Mouse (Mus musculus) stomach, embryonic 14.5 days (tissue): ENCODE measurements at regions not wholly inside any gene's neighbourhood (a gene's known extent, or its start where the extent isn't known, plus 50 kb on each side); places are given as distances from the start of the nearest gene placed in this dataset.

Experiments used
- ATAC-seq: fragments of 200-750 bp; cut with Nextera tagmentation; 2 replicates; pipeline ENCODE4 v1.8.0; 2017; ENCODE audit warnings: low read depth, moderate TSS enrichment; ENCODE audit not compliant: insufficient number of reproducible peaks, insufficient read depth, low FRiP score
- H3K27ac ChIP-seq: fragments of 300-500 bp; sonication (generic); 2 replicates; pipeline ENCODE4 v1.5.1; 2014; ENCODE audit warnings: mild to moderate bottlenecking, low read length, moderate library complexity, mixed read lengths
- H3K27me3 ChIP-seq: fragments of 300-500 bp; sonication (generic); 2 replicates; pipeline ENCODE4 v1.6.1; 2014; ENCODE audit warnings: low read length, control low read depth, mixed read lengths; ENCODE audit not compliant: control insufficient read depth, insufficient read depth
- H3K36me3 ChIP-seq: fragments of 300-500 bp; sonication (generic); 2 replicates; pipeline ENCODE4 v1.6.1; 2014; ENCODE audit warnings: mild to moderate bottlenecking, control low read depth, low read length, moderate library complexity, mixed read lengths; ENCODE audit not compliant: control insufficient read depth, insufficient read depth
- H3K4me1 ChIP-seq: fragments of 300-500 bp; sonication (generic); 2 replicates; pipeline ENCODE4 v1.6.1; 2014; ENCODE audit warnings: low read length, control low read depth, mixed read lengths; ENCODE audit not compliant: control insufficient read depth, insufficient read depth
- H3K4me2 ChIP-seq: fragments of 300-500 bp; sonication (generic); replicated peaks from 2 replicates; pipeline ENCODE4 v1.6.1; 2014; ENCODE audit warnings: low read depth, low read length, control low read depth
- H3K4me3 ChIP-seq: fragments of 300-500 bp; sonication (generic); 2 replicates; pipeline ENCODE4 v1.5.1; 2014; ENCODE audit warnings: low read depth, low read length, control low read depth
- H3K9ac ChIP-seq: fragments of 300-500 bp; sonication (generic); replicated peaks from 2 replicates; pipeline ENCODE4 v1.6.1; 2014; ENCODE audit warnings: low read depth, mild to moderate bottlenecking, control low read depth, low read length, moderate library complexity, mixed read lengths
- H3K9me3 ChIP-seq: fragments of 300-500 bp; sonication (generic); 2 replicates; pipeline ENCODE4 v1.6.1; 2016; ENCODE audit warnings: low read depth, low read length, control low read depth; ENCODE audit not compliant: control insufficient read depth
- WGBS: fragments of 180-500 bp; shearing (Covaris S2); extraction: QIAGEN DNeasy Blood & Tissue Kit; methylation state at CpG from one replicate; pipeline ENCODE4 v1.1.7; 2014; 5-methylcytosine and 5-hydroxymethylcytosine counted together

GRCm38 (mm10) chr12:10584026-10584425 lies 193.5 kb downstream of the Rdh14 start:
- Histone ChIP-seq H3K36me3 (no peaks in the 10 kb centered on the region), H3K9me3 (no peaks in the 10 kb centered on the region), H3K27me3 (no peaks in the 10 kb centered on the region), H3K4me2 (no peak overlapping the region), H3K9ac (no peak overlapping the region), H3K27ac (no peak overlapping the region), H3K4me1 (no peaks in the 10 kb centered on the region), H3K4me3 (no peak overlapping the region)
- no peak for ATAC-seq
- 64% methylated on average over 7 of the region's 7 CpGs for WGBS

DNA sequence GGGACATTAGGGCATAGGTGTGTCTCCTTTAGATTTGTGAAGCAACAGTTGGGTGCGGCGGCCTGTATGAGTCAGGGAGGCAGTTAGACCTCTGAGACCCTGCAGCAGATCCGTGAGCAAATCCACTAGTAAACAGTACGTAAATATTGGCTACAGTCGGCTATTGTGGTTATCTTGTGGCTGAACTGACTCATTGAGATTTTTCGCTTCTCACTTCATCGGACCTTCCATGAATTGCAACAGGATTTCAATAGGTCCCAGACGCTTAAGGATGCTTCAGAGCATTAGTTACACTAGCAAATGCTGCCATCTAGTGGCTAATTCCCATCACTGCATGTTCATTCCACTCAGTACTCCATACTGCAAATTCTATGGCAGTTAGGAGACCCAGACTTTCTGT lies 199.0 kb downstream of the Rdh14 start:
- H3K4me1 ChIP-seq: no peaks in the 10 kb centered on the region
- H3K4me2 ChIP-seq: no peak overlapping the region
- 26% methylated on average over 8 of the region's 8 CpGs for WGBS
- H3K4me3 ChIP-seq: no peak overlapping the region
- H3K27me3 ChIP-seq: no peaks in the 10 kb centered on the region
- ATAC-seq: peak; percentile 80; the same call in 1 of the 2 replicates
- no peak overlapping the region for H3K27ac ChIP-seq
- H3K36me3 ChIP-seq: no peaks in the 10 kb centered on the region
- H3K9me3 ChIP-seq: no peaks in the 10 kb centered on the region
- no peak overlapping the region for H3K9ac ChIP-seq

DNA sequence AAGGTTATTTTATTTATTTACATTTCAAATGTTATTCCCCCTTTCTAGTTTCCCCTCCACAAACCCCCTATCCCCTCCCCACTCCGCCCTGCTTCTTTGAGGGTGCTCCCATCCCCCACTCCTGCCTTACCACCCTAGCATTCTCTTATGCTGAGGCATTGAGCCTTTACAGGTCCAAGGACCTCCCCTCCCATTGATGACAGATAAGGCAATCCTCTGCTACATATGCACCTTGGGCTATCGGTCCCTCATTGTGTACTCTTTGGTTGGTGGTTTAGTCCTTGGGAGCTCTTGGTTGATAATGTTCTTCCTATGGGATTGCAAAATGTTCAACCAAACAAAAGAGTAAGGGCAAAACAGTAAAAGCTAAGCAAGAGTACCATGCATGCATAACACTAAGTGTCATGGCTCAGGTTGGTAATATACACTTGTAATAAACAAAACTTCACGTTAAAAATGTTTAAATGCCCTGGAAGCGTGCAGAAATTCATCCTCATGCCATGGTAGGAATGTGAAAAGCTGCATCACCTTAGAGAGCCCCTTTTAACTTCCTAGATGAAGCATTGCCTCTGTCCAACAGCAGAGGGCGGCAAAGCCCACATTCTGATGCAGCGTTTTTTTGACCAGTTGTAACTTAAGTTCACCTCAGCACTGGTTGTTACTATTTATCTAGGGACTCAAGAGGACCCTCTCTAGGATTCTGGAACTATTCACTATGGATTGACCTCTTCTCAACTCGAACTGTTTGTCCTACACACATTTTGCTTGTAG lies 207.6 kb downstream of the Rdh14 start:
- 13% methylated on average over 7 of the region's 7 CpGs for WGBS
- Histone ChIP-seq H3K27me3 (no peaks in the 10 kb centered on the region), H3K4me3 (no peak overlapping the region), H3K27ac (no peak overlapping the region), H3K9ac (no peak overlapping the region), H3K9me3 (no peaks in the 10 kb centered on the region), H3K36me3 (no peaks in the 10 kb centered on the region), H3K4me2 (no peak overlapping the region), H3K4me1 (no peaks in the 10 kb centered on the region)
- no peak for ATAC-seq

DNA sequence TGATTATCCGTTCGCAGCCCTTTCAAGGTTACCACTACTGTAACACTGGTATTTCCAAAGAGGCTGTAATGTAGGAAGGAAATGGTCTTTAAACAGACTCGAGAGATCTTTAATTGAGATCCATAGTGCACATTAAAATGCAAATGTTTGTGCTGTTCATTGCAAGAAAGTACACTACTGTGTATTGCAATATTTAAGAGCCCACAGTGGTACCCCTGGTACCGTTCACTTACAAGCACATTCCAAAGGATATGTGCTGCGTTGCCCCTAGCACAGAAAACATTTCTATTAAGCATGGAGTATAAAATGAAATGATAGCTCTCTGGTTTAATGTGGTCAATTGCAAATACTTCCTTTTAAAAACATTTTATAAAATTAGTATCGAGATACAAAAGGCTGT lies 209.5 kb downstream of the Rdh14 start:
- Histone ChIP-seq H3K27ac (no peak overlapping the region), H3K4me1 (no peaks in the 10 kb centered on the region), H3K4me2 (no peak overlapping the region), H3K27me3 (no peaks in the 10 kb centered on the region), H3K9ac (no peak overlapping the region), H3K9me3 (no peaks in the 10 kb centered on the region), H3K36me3 (no peaks in the 10 kb centered on the region), H3K4me3 (no peak overlapping the region)
- WGBS: 83% methylated on average over 6 of the region's 6 CpGs
- no peak for ATAC-seq

DNA sequence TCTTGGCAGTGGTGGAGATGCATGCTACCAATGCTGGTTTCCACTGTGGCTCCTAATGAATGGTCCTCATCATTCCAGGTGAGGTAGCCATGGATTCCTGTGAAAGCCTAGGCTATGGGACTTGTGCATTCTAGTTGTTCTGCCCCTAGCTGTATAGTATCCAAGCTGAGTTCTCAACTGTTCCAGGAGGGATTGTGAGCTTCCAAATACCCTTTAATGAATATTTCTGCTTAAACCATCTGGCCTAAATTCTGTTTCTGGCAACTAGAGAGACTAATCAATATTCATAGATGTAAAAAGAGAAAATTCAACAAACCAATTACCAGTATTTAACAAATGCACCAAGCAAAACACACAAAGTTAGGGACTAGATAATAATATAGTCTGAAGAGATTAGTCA lies 227.7 kb downstream of the Rdh14 start:
- Histone ChIP-seq H3K4me1 (no peaks in the 10 kb centered on the region), H3K9me3 (no peaks in the 10 kb centered on the region), H3K36me3 (no peaks in the 10 kb centered on the region), H3K27me3 (no peaks in the 10 kb centered on the region), H3K9ac (no peak overlapping the region), H3K4me3 (no peak overlapping the region), H3K27ac (no peak overlapping the region), H3K4me2 (no peak overlapping the region)
- ATAC-seq: no peak

- Histone ChIP-seq H3K27me3 (no peaks in the 10 kb centered on the region), H3K9me3 (no peaks in the 10 kb centered on the region), H3K36me3 (no peaks in the 10 kb centered on the region), H3K9ac (no peak overlapping the region), H3K4me1 (no peaks in the 10 kb centered on the region), H3K4me3 (no peak overlapping the region), H3K27ac (no peak overlapping the region), H3K4me2 (no peak overlapping the region)
- ATAC-seq: peak; percentile 49; the same call in 1 of the 2 replicates
- WGBS: 22% methylated on average over 3 of the region's 3 CpGs
These were observed 230.0 kb downstream of the Rdh14 start for GRCm38 (mm10) chr12:10620541-10620940.

DNA sequence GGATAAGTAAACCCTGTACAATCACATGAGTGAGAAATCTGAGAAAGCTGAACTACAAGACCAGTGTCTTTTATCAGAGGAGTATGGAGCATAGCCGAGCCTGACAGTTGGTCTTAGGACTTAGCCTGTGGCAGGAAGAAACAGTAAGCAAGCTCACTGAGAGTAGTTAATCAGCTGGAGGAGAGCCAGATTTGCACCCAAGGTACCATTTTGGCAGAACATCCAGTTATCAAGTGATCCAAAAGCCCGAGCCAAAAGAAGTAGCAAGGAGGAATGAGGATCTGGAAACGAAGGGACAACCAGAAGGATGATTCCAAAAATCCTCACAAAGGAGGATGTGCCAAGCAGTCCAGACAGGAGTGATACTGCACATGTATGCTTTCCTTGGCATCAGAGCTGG lies 248.0 kb downstream of the Rdh14 start:
- H3K27ac ChIP-seq: no peak overlapping the region
- 70% methylated on average over 3 of the region's 3 CpGs for WGBS
- no peak overlapping the region for H3K4me3 ChIP-seq
- H3K9me3 ChIP-seq: no peaks in the 10 kb centered on the region
- H3K4me2 ChIP-seq: no peak overlapping the region
- H3K9ac ChIP-seq: no peak overlapping the region
- no peaks in the 10 kb centered on the region for H3K27me3 ChIP-seq
- no peak for ATAC-seq
- H3K36me3 ChIP-seq: no peaks in the 10 kb centered on the region
- peaks cover 7% of the 10 kb centered on the region; the same call in 1 of the 2 replicates for H3K4me1 ChIP-seq

GRCm38 (mm10) chr12:10654466-10655184 lies 264.1 kb downstream of the Rdh14 start:
- no peak overlapping the region for H3K27ac ChIP-seq
- H3K4me1 ChIP-seq: no peaks in the 10 kb centered on the region
- WGBS: 72% methylated on average over 6 of the region's 6 CpGs
- H3K9me3 ChIP-seq: no peaks in the 10 kb centered on the region
- no peak overlapping the region for H3K4me2 ChIP-seq
- no peak overlapping the region for H3K4me3 ChIP-seq
- H3K9ac ChIP-seq: no peak overlapping the region
- ATAC-seq: no peak
- no peaks in the 10 kb centered on the region for H3K36me3 ChIP-seq
- H3K27me3 ChIP-seq: no peaks in the 10 kb centered on the region
